Mouse (Mus musculus) cerebral cortex, adult 2 months (tissue): ENCODE results near the gene Dolk.

Source experiments
- WGBS: fragments of 180-500 bp; shearing (Covaris S2); methylation state at CpG from one replicate; pipeline ENCODE4 v1.1.7; 2018; 5-methylcytosine and 5-hydroxymethylcytosine counted together

Dolk gene

GRCm38 (mm10) chr2:30268371-30268770, 17.8 kb downstream of the Dolk start:
- WGBS, result 71% methylated on average over 4 of the region's 4 CpGs

GRCm38 (mm10) chr2:30267466-30267865, 18.7 kb downstream of the Dolk start:
- 92% methylated on average over 2 of the region's 2 CpGs for WGBS

GRCm38 (mm10) chr2:30266392-30266941, 19.7 kb downstream of the Dolk start:
- WGBS, result 11% methylated on average over 4 of the region's 4 CpGs

GRCm38 (mm10) chr2:30265767-30266253, 20.3 kb downstream of the Dolk start, which contains the start of gene Phyhd1:
TSS of gene Phyhd1 (plus strand) at chr2:30266203.
- 27% methylated on average over 5 of the region's 5 CpGs for WGBS

- WGBS, result 51% methylated on average over 7 of the region's 7 CpGs
Observed at GRCm38 (mm10) chr2:30264671-30265519, 21.2 kb downstream of the Dolk start.

GRCm38 (mm10) chr2:30263811-30264210, 22.3 kb downstream of the Dolk start:
- WGBS, result 84% methylated on average over 6 of the region's 6 CpGs

GRCm38 (mm10) chr2:30262840-30263441, 23.2 kb downstream of the Dolk start:
- 26% methylated on average over 4 of the region's 4 CpGs for WGBS

- 84% methylated on average over 18 of the region's 18 CpGs for WGBS
Observed at GRCm38 (mm10) chr2:30261921-30262839, 24.0 kb downstream of the Dolk start.

- WGBS, result 84% methylated on average over 4 of the region's 4 CpGs
Observed at GRCm38 (mm10) chr2:30261064-30261736, 24.9 kb downstream of the Dolk start.

- WGBS, result 83% methylated on average over 15 of the region's 15 CpGs
Observed at GRCm38 (mm10) chr2:30259131-30260064, 26.7 kb downstream of the Dolk start.

- 60% methylated on average over 4 of the region's 4 CpGs for WGBS
Observed at GRCm38 (mm10) chr2:30258600-30258999, 27.5 kb downstream of the Dolk start.

- 71% methylated on average over 7 of the region's 7 CpGs for WGBS
Observed at GRCm38 (mm10) chr2:30257699-30258460, 28.3 kb downstream of the Dolk start.

GRCm38 (mm10) chr2:30256616-30257350, 29.4 kb downstream of the Dolk start:
- 96% methylated on average over 30 of the region's 30 CpGs for WGBS

GRCm38 (mm10) chr2:30255631-30256395, 30.3 kb downstream of the Dolk start:
- 95% methylated on average over 42 of the region's 42 CpGs for WGBS

GRCm38 (mm10) chr2:30253809-30254208, 32.3 kb downstream of the Dolk start:
- 70% methylated on average over 5 of the region's 5 CpGs for WGBS

- WGBS, result 55% methylated on average over 3 of the region's 3 CpGs
Observed at GRCm38 (mm10) chr2:30252521-30252920, 33.6 kb downstream of the Dolk start.

GRCm38 (mm10) chr2:30251417-30252104, 34.6 kb downstream of the Dolk start:
- 61% methylated on average over 5 of the region's 5 CpGs for WGBS
